Mouse (Mus musculus): ENCODE results near the gene Spns2.

Gene Spns2

DNA sequence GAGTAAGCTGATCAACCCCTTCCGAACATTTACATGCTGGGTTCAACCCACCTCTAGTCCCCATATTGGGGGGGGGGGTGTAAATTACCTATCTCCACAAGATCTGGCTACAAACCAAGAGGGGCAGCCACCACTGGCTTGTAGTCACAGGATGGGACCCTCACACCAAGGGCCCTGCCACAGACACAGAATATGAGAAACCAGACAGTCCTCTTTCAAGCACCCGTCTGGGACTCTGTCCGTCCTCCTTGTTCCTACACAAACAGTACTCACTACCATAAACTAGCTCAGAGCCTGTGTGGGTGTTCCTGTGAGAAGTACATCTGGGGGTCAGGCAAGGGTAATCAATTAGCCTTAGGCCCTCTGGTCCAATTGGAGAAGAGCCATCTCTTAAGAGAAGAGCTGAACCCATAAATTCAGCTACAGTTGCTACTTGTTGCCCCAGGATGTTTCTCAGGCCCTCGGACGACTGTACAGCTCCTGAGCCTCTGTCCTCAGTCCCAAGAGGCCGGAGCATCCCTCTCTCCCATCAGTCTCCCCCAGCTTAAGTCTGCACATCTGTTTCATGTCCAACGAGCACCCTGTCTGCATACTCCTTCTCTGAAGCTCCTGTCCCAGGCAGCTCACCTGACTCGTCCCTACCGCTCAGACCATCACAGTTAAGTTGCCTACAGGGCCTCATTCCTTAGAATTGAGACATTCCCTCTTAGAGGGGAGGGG is 81.1 kb downstream of the Spns2 start:
- no peak for DNase-seq

- no peak for DNase-seq
These were observed 82.1 kb downstream of the Spns2 start for GRCm38 (mm10) chr11:72407574-72407973.

GRCm38 (mm10) chr11:72407081-72407480 is 82.6 kb downstream of the Spns2 start:
- DNase-seq, result no peak

GRCm38 (mm10) chr11:72406079-72406675 is 83.5 kb downstream of the Spns2 start:
- no peak for DNase-seq

GRCm38 (mm10) chr11:72405532-72405931 is 84.2 kb downstream of the Spns2 start:
- DNase-seq, result no peak

- no peak for DNase-seq
These were observed 86.7 kb downstream of the Spns2 start for GRCm38 (mm10) chr11:72402969-72403368.

DNA sequence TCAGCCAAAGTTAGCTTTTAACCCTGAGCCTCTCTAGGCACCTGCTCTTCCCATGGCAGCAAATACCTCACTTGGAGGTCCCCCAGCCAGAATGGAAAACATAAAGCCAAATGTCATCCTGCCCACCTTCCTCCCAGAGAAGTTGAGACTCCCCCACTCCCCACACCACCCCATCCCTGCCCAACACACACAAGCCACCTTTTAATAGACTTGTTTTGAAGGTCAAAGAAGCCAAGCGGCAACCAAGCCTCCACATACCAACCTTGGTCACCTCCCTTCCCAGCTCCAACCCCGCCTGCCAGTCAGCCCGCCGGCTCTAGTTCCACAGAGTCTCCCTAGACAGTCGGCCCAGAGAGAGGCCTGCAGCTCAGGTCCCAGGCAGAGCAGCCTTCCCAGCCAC is 87.7 kb downstream of the Spns2 start:
- DNase-seq, result no peak
